Comparison of ENCODE assay signal across 12 mouse cellular contexts in genomic region chr6:123639394-123639793, GRCm38 (mm10). TPM values are rescaled to one million over a fixed set of nuclear protein-coding genes. Genes with fewer than 3 reads are reported as not detected.
"Had no signal": no experiment of that assay in that cellular context is flagged by ENCODE, and none has a peak within 500 bp of the region (broad histone marks: within the 10 kb centered on the region; RNA-seq: fewer than 3 reads in every experiment).

No protein-coding gene starts in this region.

RNA-seq across cellular contexts. Expression of gene Vmn2r22, which starts 11.1 kb away (rescaled TPM):
- polyA plus RNA-seq: neural tube, embryonic 14.5 days; neural tube, embryonic 15.5 days; small intestine, adult 2 months; spleen, adult 2 months; stomach, embryonic 14.5 days; stomach, embryonic 15.5 days; stomach, embryonic 16.5 days; stomach, postnatal 0 days; testis, adult 2 months; thymus, adult 2 months; thymus, postnatal 0 days; urinary bladder, adult 2 months had no signal
